Mouse (Mus musculus) kidney, adult 11 months (tissue): ENCODE measurements around the gene Adarb2.

Experiments used
- DNase-seq: peaks from one replicate; pipeline ENCODE4 v3.0.0; 2022

Gene Adarb2

GRCm38 (mm10) chr13:8805931-8806330, 603.3 kb downstream of the Adarb2 start:
- no peak for DNase-seq
